Mouse (Mus musculus) kidney, postnatal 0 days (tissue): ENCODE data around the gene Acot7. TPM values are rescaled to one million over a fixed set of nuclear protein-coding genes. Genes with fewer than 3 reads are reported as not detected.

Source experiments
- ATAC-seq: fragments of 200-750 bp; cut with Nextera tagmentation; replicated peaks from 2 replicates; pipeline ENCODE4 v1.8.0; 2017; ENCODE audit warnings: low read depth, moderate number of reproducible peaks, moderate TSS enrichment, moderate library complexity; ENCODE audit not compliant: low FRiP score
- DNase-seq: peaks from one replicate; pipeline ENCODE4 v3.0.0-alpha.2; 2016; ENCODE audit warnings: low spot score
- H3K27ac ChIP-seq: fragments of 300-500 bp; sonication (generic); 2 replicates; pipeline ENCODE4 v1.5.1; 2014; ENCODE audit warnings: mild to moderate bottlenecking
- H3K27me3 ChIP-seq: fragments of 300-500 bp; sonication (generic); 2 replicates; pipeline ENCODE4 v1.6.1; 2014; ENCODE audit warnings: low read length, mixed read lengths; ENCODE audit not compliant: insufficient read depth
- H3K36me3 ChIP-seq: fragments of 300-500 bp; sonication (generic); 2 replicates; pipeline ENCODE4 v1.6.1; 2014; ENCODE audit warnings: low read length, mixed read lengths; ENCODE audit not compliant: insufficient read depth
- H3K4me1 ChIP-seq: fragments of 300-500 bp; sonication (generic); replicated peaks from 2 replicates; pipeline ENCODE4 v1.6.1; 2014; ENCODE audit warnings: antibody characterized with exemption, low read length, mixed read lengths; ENCODE audit not compliant: insufficient read depth
- H3K4me2 ChIP-seq: fragments of 300-500 bp; sonication (generic); 2 replicates; pipeline ENCODE4 v1.6.1; 2014; ENCODE audit warnings: mild to moderate bottlenecking, low read length, moderate library complexity, mixed read lengths
- H3K4me3 ChIP-seq: fragments of 300-500 bp; sonication (generic); replicated peaks from 2 replicates; pipeline ENCODE4 v1.5.1; 2014; ENCODE audit warnings: low read depth, low read length
- H3K9ac ChIP-seq: fragments of 300-500 bp; sonication (generic); 2 replicates; pipeline ENCODE4 v1.6.1; 2014; ENCODE audit warnings: low read depth, low read length
- H3K9me3 ChIP-seq: fragments of 300-500 bp; sonication (generic); replicated peaks from 2 replicates; pipeline ENCODE4 v1.6.1; 2016; ENCODE audit warnings: low read length, inconsistent platforms, mixed read lengths
- CTCF ChIP-seq: IDR thresholded peaks from 2 replicates; pipeline ENCODE4 v1.5.1; 2016; ENCODE audit warnings: antibody characterized with exemption, low read depth, mild to moderate bottlenecking, moderate library complexity
- WGBS: fragments of 180-500 bp; shearing (Covaris S2); extraction: QIAGEN DNeasy Blood & Tissue Kit; methylation state at CpG from one replicate; pipeline ENCODE4 v1.1.7; 2014; 5-methylcytosine and 5-hydroxymethylcytosine counted together
- polyA plus RNA-seq: library from polyadenylated mRNA; unstranded; fragments of >200 nt; fragmentation: Nextera tagmentation; extraction: Ambion mirVana; gene quantifications from 2 replicates; pipeline ENCODE4 v1.2.1, GENCODE M21; 2015

Acot7 gene
- polyA plus RNA-seq, 1 experiment from 2014 or later, result 56.4 TPM

DNA sequence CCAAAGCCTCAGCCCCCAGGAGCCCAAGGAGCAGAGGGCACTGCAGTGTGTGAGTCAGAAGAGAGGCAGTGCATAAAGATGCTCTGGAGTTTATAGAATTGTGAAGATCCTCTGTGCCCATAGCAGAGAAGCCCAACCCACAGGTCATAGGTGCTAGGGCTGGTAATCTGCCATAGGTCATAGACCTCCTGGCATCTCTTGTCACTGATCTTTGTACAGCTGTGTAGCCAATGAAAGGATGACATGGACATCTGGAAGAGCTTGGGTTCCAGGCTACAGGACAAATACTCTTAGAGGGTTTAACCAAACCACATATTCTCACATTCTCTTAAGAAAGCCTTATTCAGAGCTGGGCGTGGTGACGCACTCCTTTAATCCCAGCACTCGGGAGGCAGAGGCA lies 41.7 kb downstream of the Acot7 start:
- no peaks in the 10 kb centered on the region for H3K27me3 ChIP-seq
- DNase-seq (no peak), ATAC-seq (no peak)
- TF ChIP-seq CTCF, result no peak
- H3K9me3 ChIP-seq, result no peaks in the 10 kb centered on the region
- WGBS, result 90% methylated on average over 3 of the region's 3 CpGs
- no peak overlapping the region for H3K4me2 ChIP-seq
- H3K4me1 ChIP-seq, result 0 out of 2 replicates have a peak, but pooled peaks cover 8% of the 10 kb centered on the region
- no peak overlapping the region for H3K27ac ChIP-seq
- H3K36me3 ChIP-seq, result 0 out of 2 replicates have a peak, but pooled peaks cover 5% of the 10 kb centered on the region
- no peak overlapping the region for H3K9ac ChIP-seq
- no peak overlapping the region for H3K4me3 ChIP-seq

DNA sequence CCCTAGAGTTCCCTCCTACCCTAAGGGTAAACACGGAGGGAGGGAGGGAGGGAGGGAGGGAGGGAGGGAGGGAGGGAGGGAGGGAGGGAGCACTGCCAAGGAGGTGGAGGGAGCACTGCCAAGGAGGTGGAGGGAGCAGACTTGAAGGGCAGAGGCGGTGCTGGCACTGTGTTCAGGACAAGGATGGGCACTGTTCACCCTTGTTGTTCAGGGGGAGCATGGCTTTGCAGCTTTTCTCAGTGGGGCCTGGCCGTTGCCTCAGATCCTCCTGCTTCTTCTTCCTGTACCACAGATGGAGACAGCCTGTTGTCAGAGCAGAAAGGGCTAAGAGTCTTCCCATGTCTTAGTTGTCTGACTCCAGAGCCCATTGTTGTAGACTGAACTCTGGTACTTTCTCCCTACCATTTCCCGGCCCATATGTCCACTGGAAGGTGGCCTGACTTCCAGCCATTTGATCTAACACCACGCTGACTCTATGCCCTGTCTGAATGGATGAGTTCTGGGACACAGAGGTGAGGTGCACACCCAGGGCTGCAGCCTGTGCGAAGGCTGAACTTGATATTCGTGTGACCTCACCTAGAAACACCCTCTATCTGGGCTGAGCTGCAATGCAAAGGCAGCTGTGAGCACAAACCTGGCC lies 43.0 kb downstream of the Acot7 start:
- ATAC-seq (no peak), DNase-seq (no peak)
- Histone ChIP-seq H3K4me2 (no peak overlapping the region), H3K27ac (no peak overlapping the region), H3K9me3 (no peaks in the 10 kb centered on the region), H3K36me3 (0 out of 2 replicates have a peak, but pooled peaks cover 7% of the 10 kb centered on the region), H3K4me1 (0 out of 2 replicates have a peak, but pooled peaks cover 8% of the 10 kb centered on the region), H3K9ac (no peak overlapping the region), H3K4me3 (no peak overlapping the region), H3K27me3 (no peaks in the 10 kb centered on the region)
- TF ChIP-seq CTCF, result no peak
- 71% methylated on average over 6 of the region's 7 CpGs for WGBS

- Histone ChIP-seq H3K27me3 (no peaks in the 10 kb centered on the region), H3K9me3 (no peaks in the 10 kb centered on the region), H3K36me3 (0 out of 2 replicates have a peak, but pooled peaks cover 7% of the 10 kb centered on the region), H3K4me3 (no peak overlapping the region), H3K4me1 (0 out of 2 replicates have a peak, but pooled peaks cover 8% of the 10 kb centered on the region), H3K9ac (no peak overlapping the region), H3K4me2 (no peak overlapping the region), H3K27ac (no peak overlapping the region)
- no peak for TF ChIP-seq CTCF
- WGBS, result 46% methylated on average over 9 of the region's 9 CpGs
- DNase-seq (no peak), ATAC-seq (no peak)
Measured at GRCm38 (mm10) chr4:152221411-152221887, 43.5 kb downstream of the Acot7 start.

DNA sequence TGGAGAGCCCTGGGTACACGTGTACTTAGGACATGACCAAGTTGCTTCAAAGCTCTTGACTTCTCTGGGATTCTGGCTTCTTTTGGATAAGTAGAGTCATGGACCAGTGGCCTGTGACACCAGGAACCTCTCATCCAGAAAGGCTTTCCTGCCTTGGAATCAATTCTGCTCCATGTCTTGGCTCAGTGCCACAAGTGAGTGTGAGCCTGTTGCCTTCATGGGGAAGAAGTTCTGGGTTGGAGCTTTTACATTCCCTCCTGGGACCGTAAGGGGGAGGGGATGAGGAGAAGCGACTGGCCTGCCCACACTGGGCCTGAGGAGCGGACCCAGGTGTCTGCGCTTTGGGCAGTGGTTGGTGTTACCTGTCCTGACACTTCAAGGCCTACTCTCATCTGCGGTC lies 44.2 kb downstream of the Acot7 start:
- Histone ChIP-seq H3K9ac (no peak overlapping the region), H3K4me3 (no peak overlapping the region), H3K9me3 (no peaks in the 10 kb centered on the region), H3K36me3 (0 out of 2 replicates have a peak, but pooled peaks cover 7% of the 10 kb centered on the region), H3K4me2 (no peak overlapping the region), H3K4me1 (0 out of 2 replicates have a peak, but pooled peaks cover 8% of the 10 kb centered on the region), H3K27me3 (no peaks in the 10 kb centered on the region), H3K27ac (no peak overlapping the region)
- ATAC-seq (no peak), DNase-seq (no peak)
- WGBS, result 69% methylated on average over 6 of the region's 6 CpGs
- no peak for TF ChIP-seq CTCF

- WGBS, result 47% methylated on average over 1 of the region's 1 CpGs
- H3K4me2 ChIP-seq, result no peak overlapping the region
- 0 out of 2 replicates have a peak, but pooled peaks cover 7% of the 10 kb centered on the region for H3K36me3 ChIP-seq
- no peaks in the 10 kb centered on the region for H3K9me3 ChIP-seq
- H3K27ac ChIP-seq, result no peak overlapping the region
- H3K27me3 ChIP-seq, result no peaks in the 10 kb centered on the region
- 0 out of 2 replicates have a peak, but pooled peaks cover 8% of the 10 kb centered on the region for H3K4me1 ChIP-seq
- no peak overlapping the region for H3K9ac ChIP-seq
- TF ChIP-seq CTCF, result no peak
- no peak for ATAC-seq
- DNase-seq, result no peak
- no peak overlapping the region for H3K4me3 ChIP-seq
Measured at GRCm38 (mm10) chr4:152222513-152222912, 44.6 kb downstream of the Acot7 start.

GRCm38 (mm10) chr4:152224156-152224555 lies 46.2 kb downstream of the Acot7 start:
- H3K4me3 ChIP-seq, result no peak overlapping the region
- no peaks in the 10 kb centered on the region for H3K27me3 ChIP-seq
- no peak for DNase-seq
- no peak for TF ChIP-seq CTCF
- WGBS, result 56% methylated on average over 5 of the region's 5 CpGs
- 0 out of 2 replicates have a peak, but pooled peaks cover 3% of the 10 kb centered on the region for H3K36me3 ChIP-seq
- H3K4me1 ChIP-seq, result 0 out of 2 replicates have a peak, but pooled peaks cover 8% of the 10 kb centered on the region
- no peak overlapping the region for H3K9ac ChIP-seq
- no peak overlapping the region for H3K4me2 ChIP-seq
- ATAC-seq, result no peak
- no peaks in the 10 kb centered on the region for H3K9me3 ChIP-seq
- H3K27ac ChIP-seq, result no peak overlapping the region
